Mouse (Mus musculus) monocyte, adult 2 months (primary cell): ENCODE measurements around the gene Itgb4.

Source experiments
- DNase-seq, 2 experiments: peaks; one replicate each; pipeline ENCODE4 v3.0.0; 2022; ENCODE audit warnings: low spot score in 2 of 2, low read depth in 1 of 2

Gene Itgb4

GRCm38 (mm10) chr11:116027756-116028155, 53.2 kb downstream of the Itgb4 start, which contains the start of gene H3f3b:
Gene H3f3b, minus strand, starts transcription at chr11:116027962.
- DNase-seq, result peak in 1 of 2 experiments; percentile 17

DNA sequence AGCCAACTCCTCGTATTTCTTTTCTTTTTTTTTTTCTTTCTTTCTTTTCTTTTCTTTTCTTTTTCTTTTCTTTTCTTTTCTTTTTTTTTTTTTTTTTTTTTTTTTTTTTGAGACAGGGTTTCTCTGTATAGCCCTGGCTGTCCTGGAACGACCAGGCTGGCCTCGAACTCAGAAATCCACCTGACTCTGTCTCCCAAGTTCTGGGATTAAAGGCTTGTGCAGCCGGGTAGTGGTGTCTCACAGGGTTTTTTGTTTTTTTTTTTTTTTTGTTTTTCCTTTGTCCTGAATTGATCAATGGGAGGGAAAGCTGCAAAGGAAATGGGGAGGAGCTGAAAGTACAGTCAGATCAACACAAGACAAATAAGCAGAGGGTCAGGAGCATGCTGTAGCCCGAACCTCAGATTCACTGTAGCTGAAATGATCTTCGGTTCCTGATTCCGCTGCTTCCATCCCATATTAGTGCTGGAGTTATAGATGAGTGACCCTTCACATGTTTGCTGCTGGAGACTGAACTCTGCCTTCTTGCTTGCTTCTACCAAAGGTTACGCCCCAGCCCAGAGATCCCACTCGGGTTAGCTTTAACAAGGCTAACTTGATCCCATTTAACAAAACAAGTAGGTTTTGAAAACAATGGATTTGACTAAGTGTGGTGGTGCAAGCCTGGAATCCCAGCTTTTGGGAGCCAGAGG, 53.8 kb downstream of the Itgb4 start:
- no peak for DNase-seq

- DNase-seq, result no peak
Observed at GRCm38 (mm10) chr11:116029086-116029865, 54.8 kb downstream of the Itgb4 start.

GRCm38 (mm10) chr11:116030088-116030897, 55.8 kb downstream of the Itgb4 start, which contains the start of gene Unk:
Gene Unk, plus strand, starts transcription at chr11:116030322.
- peak; percentile 90 to 94 for DNase-seq

DNA sequence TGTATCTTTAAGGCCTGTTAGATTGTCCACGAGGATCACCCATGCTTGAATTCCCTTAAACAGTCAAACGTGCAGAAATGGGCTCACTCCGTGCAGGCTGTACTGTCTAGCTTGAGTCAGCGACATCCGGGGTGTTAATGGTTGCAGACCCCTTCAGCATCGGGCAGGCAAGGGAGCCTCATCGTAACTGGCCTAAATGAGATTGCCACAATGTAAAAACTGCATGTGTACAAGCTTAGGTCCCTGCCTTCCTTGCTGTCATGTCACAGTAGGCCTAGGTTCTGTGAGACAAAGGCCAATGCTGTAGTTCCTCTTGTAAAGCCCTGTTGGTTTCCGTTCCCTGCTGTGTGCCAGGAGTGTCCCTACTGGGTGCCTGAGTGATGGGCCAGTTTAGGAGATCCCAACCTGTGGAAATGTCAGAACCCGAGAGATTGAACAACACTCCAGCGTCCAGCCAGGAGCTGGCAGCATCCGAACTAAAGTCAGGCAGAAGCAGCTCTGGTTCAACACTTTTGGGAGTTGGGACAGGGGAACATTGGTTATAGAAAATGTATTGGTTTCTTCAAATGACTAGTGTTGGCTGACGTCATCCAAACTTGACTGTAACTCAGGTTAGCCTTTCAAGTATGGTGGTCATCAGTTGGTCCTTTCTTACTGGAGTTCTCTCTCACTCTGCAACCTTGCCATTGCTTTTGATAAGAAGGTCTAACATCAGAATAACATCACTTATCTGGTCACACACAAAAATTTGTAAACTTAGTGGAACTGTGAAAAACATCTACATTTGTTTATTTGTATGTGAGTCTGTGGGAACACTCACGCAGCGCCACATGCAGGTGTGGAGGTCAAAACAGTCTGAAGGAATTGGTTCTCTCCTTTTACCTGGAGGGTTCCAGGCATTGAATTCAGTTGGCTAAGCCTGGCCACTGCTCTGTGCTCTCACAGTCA, 56.7 kb downstream of the Itgb4 start:
- DNase-seq, result peak; percentile 38 to 53

DNA sequence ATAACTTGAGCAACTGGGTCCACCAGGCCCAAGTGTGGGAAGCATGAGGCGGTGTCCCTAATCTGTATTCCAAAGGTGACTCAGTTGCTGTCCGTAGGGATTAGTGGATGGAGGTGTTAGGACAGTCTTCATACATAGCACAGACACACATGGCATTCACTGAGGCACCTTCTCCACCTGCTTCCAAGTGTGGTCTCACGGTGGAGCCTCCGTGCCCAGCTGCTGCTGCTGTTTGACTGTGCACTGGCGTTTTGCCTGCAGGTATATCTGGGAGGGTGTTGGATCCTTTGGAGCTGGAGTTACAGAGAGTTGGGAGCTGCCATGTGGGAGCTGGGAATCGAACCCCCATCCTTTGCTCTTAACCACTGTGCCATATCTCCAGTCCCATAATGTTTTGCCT, 60.1 kb downstream of the Itgb4 start:
- DNase-seq, result no peak

GRCm38 (mm10) chr11:116036671-116037070, 62.2 kb downstream of the Itgb4 start:
- no peak for DNase-seq

GRCm38 (mm10) chr11:116037826-116038225, 63.3 kb downstream of the Itgb4 start:
- DNase-seq, result no peak

DNA sequence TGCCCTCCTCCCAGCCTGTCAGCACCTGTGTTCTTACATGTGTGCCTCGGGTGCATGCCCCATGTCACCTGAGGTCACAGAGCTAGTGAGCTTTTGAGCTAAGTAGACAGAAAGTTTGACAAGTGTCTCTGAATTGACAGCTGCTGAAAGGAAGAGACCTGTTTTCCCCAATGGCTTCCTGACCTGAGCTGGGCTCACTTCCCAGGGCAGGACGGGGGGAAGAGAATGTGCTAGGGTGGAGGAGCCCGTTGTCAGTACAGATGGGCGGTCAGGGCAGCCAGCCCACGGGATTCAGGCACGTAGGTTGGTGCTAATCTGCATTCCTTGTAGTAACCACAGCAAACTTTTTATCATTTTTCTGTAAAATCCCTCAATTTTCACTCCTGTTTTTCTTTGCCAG, 66.1 kb downstream of the Itgb4 start:
- DNase-seq, result no peak

DNA sequence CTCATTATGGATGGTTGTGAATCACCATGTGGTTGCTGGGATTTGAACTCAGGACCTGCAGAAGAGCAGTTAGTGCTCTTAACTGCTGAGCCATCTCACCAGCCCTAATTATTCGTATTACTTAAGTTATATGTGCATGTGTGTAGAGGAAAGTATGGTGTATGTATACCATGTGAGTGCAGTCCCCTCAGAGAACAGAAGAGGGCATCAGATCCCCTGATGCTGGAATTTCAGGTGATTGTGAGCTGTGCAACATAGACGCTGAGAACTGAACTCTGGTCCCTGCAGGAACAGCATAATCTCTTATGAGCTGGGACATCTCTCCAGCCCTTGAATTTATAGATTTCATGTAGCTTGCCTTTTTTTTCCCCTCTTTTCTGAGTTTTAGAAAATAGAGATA, 67.3 kb downstream of the Itgb4 start:
- DNase-seq, result no peak

- no peak for DNase-seq
Observed at GRCm38 (mm10) chr11:116042372-116043138, 68.0 kb downstream of the Itgb4 start.

DNA sequence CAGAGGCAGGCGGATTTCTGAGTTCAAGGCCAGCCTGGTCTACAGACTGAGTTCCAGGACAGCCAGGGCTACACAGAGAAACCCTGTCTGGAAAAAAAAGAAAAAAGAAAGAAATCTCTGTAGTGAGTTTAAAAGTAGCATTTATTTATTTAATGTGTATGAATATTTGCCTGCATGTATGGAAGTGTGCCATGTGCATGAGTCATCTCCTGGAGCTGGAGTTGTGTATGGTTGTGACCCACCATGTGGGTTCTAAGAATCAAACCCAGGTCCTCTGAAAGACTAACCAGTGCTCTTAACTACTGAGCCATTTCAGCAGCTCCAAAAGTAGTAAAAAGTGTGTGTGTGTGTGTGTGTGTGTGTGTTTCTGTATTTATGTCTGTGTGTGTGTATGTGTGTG, 68.8 kb downstream of the Itgb4 start:
- no peak for DNase-seq

DNA sequence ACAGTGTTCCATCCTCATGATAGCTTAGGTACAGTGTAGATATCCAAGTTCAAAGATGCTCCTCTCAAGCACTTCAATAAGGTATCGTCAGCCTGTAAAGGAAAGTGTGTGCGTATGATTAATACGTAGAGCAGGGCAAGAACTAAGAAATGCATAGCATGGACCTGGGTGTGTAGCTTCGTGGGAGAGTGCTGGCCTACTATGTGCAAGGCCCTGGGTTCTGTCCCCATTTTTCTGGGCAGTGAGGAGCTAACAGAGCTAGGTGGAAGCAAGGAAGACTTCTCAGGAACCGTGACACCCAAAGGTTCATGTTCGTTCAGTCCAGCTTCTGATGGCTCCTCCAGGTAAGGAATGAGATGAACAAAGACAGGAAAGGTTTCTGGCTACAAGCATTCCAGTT, 70.7 kb downstream of the Itgb4 start:
- no peak for DNase-seq

DNA sequence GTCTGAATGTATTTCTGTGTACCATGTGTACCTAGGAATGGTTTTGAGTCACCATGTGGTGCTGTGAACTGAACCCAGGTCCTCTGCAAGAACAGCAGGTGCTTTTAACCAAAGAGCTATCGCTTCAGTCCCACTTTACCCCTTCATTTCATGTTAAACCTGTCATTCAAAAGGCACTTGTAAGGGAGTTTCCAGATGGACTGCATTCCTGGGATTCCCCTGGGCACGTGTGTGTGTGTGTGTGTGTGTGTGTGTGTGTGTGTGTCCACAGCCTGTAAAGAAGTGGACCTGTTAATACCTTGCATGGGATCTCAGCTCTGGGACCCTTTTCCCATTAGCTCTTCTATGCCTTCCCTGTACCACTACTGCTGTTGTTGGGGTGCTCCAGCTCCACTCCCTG, 75.1 kb downstream of the Itgb4 start:
- DNase-seq, result no peak

GRCm38 (mm10) chr11:116050196-116050595, 75.7 kb downstream of the Itgb4 start:
- no peak for DNase-seq

GRCm38 (mm10) chr11:116053510-116054229, 79.2 kb downstream of the Itgb4 start:
- no peak for DNase-seq

DNA sequence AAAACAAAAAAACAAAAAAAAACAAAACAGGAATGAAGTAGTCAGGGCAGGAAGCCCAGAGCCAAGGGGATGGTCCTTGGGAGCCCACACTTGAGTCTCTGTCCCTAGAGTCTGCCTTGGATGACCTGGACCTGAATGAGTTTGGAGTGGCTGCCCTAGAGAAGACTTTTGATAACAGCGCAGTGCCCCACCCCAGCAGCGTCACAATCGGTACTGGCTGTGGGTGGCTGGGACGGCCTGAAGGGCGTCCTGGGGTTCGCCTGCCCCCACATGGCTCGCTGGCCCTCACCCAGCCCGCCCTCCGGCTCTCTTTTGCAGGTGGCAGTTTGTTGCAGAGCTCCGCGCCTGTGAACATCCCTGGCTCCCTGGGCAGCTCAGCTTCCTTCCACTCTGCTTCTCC, 81.4 kb downstream of the Itgb4 start:
- no peak for DNase-seq

- no peak for DNase-seq
Observed at GRCm38 (mm10) chr11:116057237-116057881, 82.8 kb downstream of the Itgb4 start.
